Mouse (Mus musculus) heart, postnatal 0 days (tissue): ENCODE measurements around the gene Tmem179. TPM values are rescaled to one million over a fixed set of nuclear protein-coding genes. Genes with fewer than 3 reads are reported as not detected.

Experiments
- ATAC-seq: fragments of 200-750 bp; cut with Nextera tagmentation; 2 replicates; pipeline ENCODE4 v1.8.0; 2017; ENCODE audit warnings: low read depth, moderate number of reproducible peaks, moderate library complexity; ENCODE audit not compliant: insufficient read depth
- DNase-seq: peaks from one replicate; pipeline ENCODE4 v3.0.0-alpha.2; 2016; ENCODE audit warnings: low spot score
- H3K27ac ChIP-seq: fragments of 300-500 bp; sonication (generic); 2 replicates; pipeline ENCODE4 v1.5.1; 2014; ENCODE audit warnings: low read depth, mild to moderate bottlenecking
- H3K27me3 ChIP-seq: fragments of 300-500 bp; sonication (generic); 2 replicates; pipeline ENCODE4 v1.6.1; 2014; ENCODE audit warnings: low read length, mixed read lengths; ENCODE audit not compliant: control insufficient read depth, insufficient read depth
- H3K36me3 ChIP-seq: fragments of 300-500 bp; sonication (generic); replicated peaks from 2 replicates; pipeline ENCODE4 v1.6.1; 2014; ENCODE audit warnings: low read length, mixed read lengths; ENCODE audit not compliant: control insufficient read depth, insufficient read depth
- H3K4me1 ChIP-seq: fragments of 300-500 bp; sonication (generic); 2 replicates; pipeline ENCODE4 v1.6.1; 2014; ENCODE audit warnings: antibody characterized with exemption; ENCODE audit not compliant: control insufficient read depth, insufficient read depth
- H3K4me2 ChIP-seq: fragments of 300-500 bp; sonication (generic); 2 replicates; pipeline ENCODE4 v1.6.1; 2014; ENCODE audit warnings: low read depth, mild to moderate bottlenecking, low read length, moderate library complexity
- H3K4me3 ChIP-seq: fragments of 300-500 bp; sonication (generic); 2 replicates; pipeline ENCODE4 v1.5.1; 2014; ENCODE audit warnings: low read depth, low read length
- H3K9ac ChIP-seq: fragments of 300-500 bp; sonication (generic); replicated peaks from 2 replicates; pipeline ENCODE4 v1.6.1; 2014; ENCODE audit warnings: low read depth, low read length, mixed read lengths
- H3K9me3 ChIP-seq: fragments of 300-500 bp; sonication (generic); replicated peaks from 2 replicates; pipeline ENCODE4 v1.6.1; 2016; ENCODE audit warnings: low read length; ENCODE audit not compliant: control insufficient read depth
- CTCF ChIP-seq: IDR thresholded peaks from 2 replicates; pipeline ENCODE4 v1.5.1; 2016; ENCODE audit warnings: antibody characterized with exemption, control low read depth, low read depth
- EP300 ChIP-seq: IDR thresholded peaks from 2 replicates; pipeline ENCODE4 v1.6.1; 2016; ENCODE audit warnings: antibody characterized with exemption, low read depth
- WGBS: fragments of 180-500 bp; shearing (Covaris S2); extraction: QIAGEN DNeasy Blood & Tissue Kit; methylation state at CpG from one replicate; pipeline ENCODE4 v1.1.7; 2014; 5-methylcytosine and 5-hydroxymethylcytosine counted together
- polyA plus RNA-seq: library from polyadenylated mRNA; unstranded; fragments of >200 nt; fragmentation: Nextera tagmentation; extraction: Ambion mirVana; gene quantifications from 2 replicates; pipeline ENCODE4 v1.2.1, GENCODE M21; 2015
- total RNA-seq: library from RNA; depleted of rRNA; stranded (reverse); fragments of >200 nt; gene quantifications from 2 replicates; pipeline ENCODE4 v1.2.3, GENCODE M21; 2014; ENCODE audit warnings: low replicate concordance

Tmem179 gene
- total and polyA plus RNA-seq, 2 experiments from 2014 or later: 0.27 TPM; not detected in 1

- WGBS: 73% methylated on average over 6 of the region's 6 CpGs
- no peaks in the 10 kb centered on the region for H3K36me3 ChIP-seq
- 0 out of 2 replicates have a peak, but pooled peaks cover 5% of the 10 kb centered on the region for H3K4me1 ChIP-seq
- H3K27me3 ChIP-seq: no peaks in the 10 kb centered on the region
- no peak overlapping the region for H3K9ac ChIP-seq
- DNase-seq (no peak), ATAC-seq (no peak)
- no peaks in the 10 kb centered on the region for H3K9me3 ChIP-seq
- H3K4me2 ChIP-seq: no peak overlapping the region
- no peak overlapping the region for H3K27ac ChIP-seq
- TF ChIP-seq CTCF (no peak), EP300 (no peak)
- no peak overlapping the region for H3K4me3 ChIP-seq
Measured at GRCm38 (mm10) chr12:112559671-112560070, 43.1 kb upstream of the Tmem179 start.

GRCm38 (mm10) chr12:112559231-112559630, 42.7 kb upstream of the Tmem179 start:
- Histone ChIP-seq H3K4me1 (0 out of 2 replicates have a peak, but pooled peaks cover 5% of the 10 kb centered on the region), H3K36me3 (no peaks in the 10 kb centered on the region), H3K4me3 (no peak overlapping the region), H3K9me3 (no peaks in the 10 kb centered on the region), H3K27ac (no peak overlapping the region), H3K27me3 (no peaks in the 10 kb centered on the region), H3K9ac (no peak overlapping the region), H3K4me2 (no peak overlapping the region)
- no peak for TF ChIP-seq EP300
- TF ChIP-seq CTCF: no peak
- DNase-seq (no peak), ATAC-seq (0 out of 2 replicates have a peak, but pooled peaks have one; percentile 16)
- 44% methylated on average over 3 of the region's 3 CpGs for WGBS

GRCm38 (mm10) chr12:112557219-112557618, 40.7 kb upstream of the Tmem179 start:
- H3K36me3 ChIP-seq: no peaks in the 10 kb centered on the region
- H3K9ac ChIP-seq: no peak overlapping the region
- H3K27ac ChIP-seq: no peak overlapping the region
- H3K9me3 ChIP-seq: no peaks in the 10 kb centered on the region
- TF ChIP-seq EP300 (no peak), CTCF (no peak)
- H3K27me3 ChIP-seq: no peaks in the 10 kb centered on the region
- ATAC-seq (no peak), DNase-seq (no peak)
- 86% methylated on average over 5 of the region's 5 CpGs for WGBS
- H3K4me2 ChIP-seq: no peak overlapping the region
- H3K4me3 ChIP-seq: no peak overlapping the region
- 0 out of 2 replicates have a peak, but pooled peaks cover 5% of the 10 kb centered on the region for H3K4me1 ChIP-seq

- Histone ChIP-seq H3K27me3 (no peaks in the 10 kb centered on the region), H3K4me2 (no peak overlapping the region), H3K9ac (no peak overlapping the region), H3K9me3 (no peaks in the 10 kb centered on the region), H3K4me1 (peaks cover 5% of the 10 kb centered on the region; the same call in 1 of the 2 replicates), H3K4me3 (no peak overlapping the region), H3K27ac (no peak overlapping the region), H3K36me3 (no peaks in the 10 kb centered on the region)
- ATAC-seq: no peak
- WGBS: 67% methylated on average over 9 of the region's 9 CpGs
- no peak for DNase-seq
- no peak for TF ChIP-seq EP300
- TF ChIP-seq CTCF: no peak
Measured at GRCm38 (mm10) chr12:112556531-112557060, 40.0 kb upstream of the Tmem179 start.

- Histone ChIP-seq H3K9me3 (no peaks in the 10 kb centered on the region), H3K36me3 (no peaks in the 10 kb centered on the region), H3K9ac (no peak overlapping the region), H3K4me3 (no peak overlapping the region), H3K4me1 (peaks cover 4% of the 10 kb centered on the region; the same call in 1 of the 2 replicates), H3K4me2 (no peak overlapping the region), H3K27ac (no peak overlapping the region), H3K27me3 (no peaks in the 10 kb centered on the region)
- WGBS: 44% methylated on average over 12 of the region's 12 CpGs
- ATAC-seq (no peak), DNase-seq (no peak)
- TF ChIP-seq CTCF (no peak), EP300 (no peak)
Measured at GRCm38 (mm10) chr12:112554900-112555299, 38.4 kb upstream of the Tmem179 start.

- ATAC-seq (no peak), DNase-seq (no peak)
- Histone ChIP-seq H3K27me3 (no peaks in the 10 kb centered on the region), H3K9me3 (no peaks in the 10 kb centered on the region), H3K4me3 (no peak overlapping the region), H3K9ac (no peak overlapping the region), H3K27ac (no peak overlapping the region), H3K36me3 (no peaks in the 10 kb centered on the region), H3K4me2 (no peak overlapping the region), H3K4me1 (no peaks in the 10 kb centered on the region; the same call in 1 of the 2 replicates)
- TF ChIP-seq EP300 (no peak), CTCF (no peak)
- WGBS: 60% methylated on average over 5 of the region's 5 CpGs
Measured at GRCm38 (mm10) chr12:112552520-112552919, 36.0 kb upstream of the Tmem179 start.
